Mouse (Mus musculus): ENCODE measurements around the gene Gm10273. TPM values are rescaled to one million over a fixed set of nuclear protein-coding genes. Genes with fewer than 3 reads are reported as not detected.

Gm10273 gene
- polyA plus RNA-seq, 1 experiment, result 0.38 TPM

- H3K27me3 ChIP-seq (ENCODE audit: control insufficient read depth, insufficient read depth, low read length), result no peaks in the 10 kb centered on the region
- H3K36me3 ChIP-seq (ENCODE audit: control insufficient read depth, insufficient read depth, low read length), result no peaks in the 10 kb centered on the region
- no peak overlapping the region for H3K27ac ChIP-seq (ENCODE audit: insufficient read depth, low read depth, low read length)
- H3K4me3 ChIP-seq (ENCODE audit: low read depth, low read length), result no peak overlapping the region
- TF ChIP-seq POLR2A (IDR thresholded peaks at IDR 0.05; ENCODE audit: low read depth, low read length) (no peak), CTCF (IDR thresholded peaks at IDR 0.05; ENCODE audit: extremely low read depth, insufficient read length, insufficient replicate concordance, low read depth, low read length) (no peak)
- H3K4me1 ChIP-seq (ENCODE audit: control insufficient read depth, insufficient read depth, insufficient read length, low read length), result no peaks in the 10 kb centered on the region; the same call in 1 of the 2 replicates
- WGBS, result 88% methylated on average over 2 of the region's 2 CpGs
These were observed 32.2 kb upstream of the Gm10273 start for GRCm38 (mm10) chr10:59363208-59363607.

GRCm38 (mm10) chr10:59364551-59364950 is 30.9 kb upstream of the Gm10273 start:
- H3K36me3 ChIP-seq (ENCODE audit: control insufficient read depth, insufficient read depth, low read length), result peaks cover 2% of the 10 kb centered on the region; the same call in 1 of the 2 replicates

GRCm38 (mm10) chr10:59365804-59366589 is 29.4 kb upstream of the Gm10273 start:
- Histone ChIP-seq H3K27ac (ENCODE audit: insufficient read depth, low read depth, low read length) (no peak overlapping the region), H3K36me3 (ENCODE audit: control insufficient read depth, insufficient read depth, low read length) (peaks cover 5% of the 10 kb centered on the region), H3K27me3 (ENCODE audit: control insufficient read depth, insufficient read depth, low read length) (no peaks in the 10 kb centered on the region), H3K4me1 (ENCODE audit: control insufficient read depth, insufficient read depth, insufficient read length, low read length) (no peaks in the 10 kb centered on the region; the same call in 1 of the 2 replicates), H3K4me3 (ENCODE audit: low read depth, low read length) (no peak overlapping the region)
- no peak for TF ChIP-seq CTCF (IDR thresholded peaks at IDR 0.05; ENCODE audit: extremely low read depth, insufficient read length, insufficient replicate concordance, low read depth, low read length)
- TF ChIP-seq POLR2A (IDR thresholded peaks at IDR 0.05; ENCODE audit: low read depth, low read length), result no peak
- 76% methylated on average over 5 of the region's 5 CpGs for WGBS

More at GRCm38 (mm10) chr10:59364551-59364950, 30.9 kb upstream of the Gm10273 start:
- no peaks in the 10 kb centered on the region for H3K27me3 ChIP-seq (ENCODE audit: control insufficient read depth, insufficient read depth, low read length)
- no peak overlapping the region for H3K27ac ChIP-seq (ENCODE audit: insufficient read depth, low read depth, low read length)
- WGBS, result 70% methylated on average over 3 of the region's 3 CpGs
- no peak overlapping the region for H3K4me3 ChIP-seq (ENCODE audit: low read depth, low read length)
- no peaks in the 10 kb centered on the region; the same call in 1 of the 2 replicates for H3K4me1 ChIP-seq (ENCODE audit: control insufficient read depth, insufficient read depth, insufficient read length, low read length)
- TF ChIP-seq POLR2A (IDR thresholded peaks at IDR 0.05; ENCODE audit: low read depth, low read length) (no peak), CTCF (IDR thresholded peaks at IDR 0.05; ENCODE audit: extremely low read depth, insufficient read length, insufficient replicate concordance, low read depth, low read length) (no peak)

DNA sequence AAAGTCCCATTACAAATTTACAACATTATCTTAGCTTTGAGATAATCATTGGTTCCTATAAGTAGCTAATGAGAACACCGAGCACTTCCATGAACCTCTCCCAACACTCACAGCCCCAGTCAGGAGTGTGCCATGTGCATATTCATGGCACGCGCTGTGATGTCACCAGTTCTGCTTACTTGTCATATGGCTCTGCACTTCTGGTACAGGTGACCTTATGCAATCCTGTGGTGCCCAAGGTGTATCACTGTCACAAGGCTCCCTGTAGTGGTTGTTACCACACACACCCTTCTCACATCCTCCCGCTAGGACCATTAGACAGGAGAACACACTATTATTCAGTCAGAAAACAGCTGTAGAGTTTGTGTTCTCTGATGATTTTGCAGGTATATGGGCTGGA is 28.7 kb upstream of the Gm10273 start:
- TF ChIP-seq CTCF (IDR thresholded peaks at IDR 0.05; ENCODE audit: extremely low read depth, insufficient read length, insufficient replicate concordance, low read depth, low read length) (no peak), POLR2A (IDR thresholded peaks at IDR 0.05; ENCODE audit: low read depth, low read length) (no peak)
- no peaks in the 10 kb centered on the region for H3K27me3 ChIP-seq (ENCODE audit: control insufficient read depth, insufficient read depth, low read length)
- H3K4me1 ChIP-seq (ENCODE audit: control insufficient read depth, insufficient read depth, insufficient read length, low read length), result no peaks in the 10 kb centered on the region; the same call in 1 of the 2 replicates
- no peak overlapping the region for H3K27ac ChIP-seq (ENCODE audit: insufficient read depth, low read depth, low read length)
- H3K4me3 ChIP-seq (ENCODE audit: low read depth, low read length), result no peak overlapping the region
- 96% methylated on average over 4 of the region's 4 CpGs for WGBS
- peaks cover 6% of the 10 kb centered on the region for H3K36me3 ChIP-seq (ENCODE audit: control insufficient read depth, insufficient read depth, low read length)

- Histone ChIP-seq H3K27ac (ENCODE audit: insufficient read depth, low read depth, low read length) (no peak overlapping the region), H3K27me3 (ENCODE audit: control insufficient read depth, insufficient read depth, low read length) (no peaks in the 10 kb centered on the region), H3K36me3 (ENCODE audit: control insufficient read depth, insufficient read depth, low read length) (peaks cover 6% of the 10 kb centered on the region), H3K4me1 (ENCODE audit: control insufficient read depth, insufficient read depth, insufficient read length, low read length) (no peaks in the 10 kb centered on the region; the same call in 1 of the 2 replicates), H3K4me3 (ENCODE audit: low read depth, low read length) (no peak overlapping the region)
- no peak for TF ChIP-seq POLR2A (IDR thresholded peaks at IDR 0.05; ENCODE audit: low read depth, low read length)
- TF ChIP-seq CTCF (IDR thresholded peaks at IDR 0.05; ENCODE audit: extremely low read depth, insufficient read length, insufficient replicate concordance, low read depth, low read length), result no peak
- 71% methylated on average over 4 of the region's 4 CpGs for WGBS
These were observed 28.2 kb upstream of the Gm10273 start for GRCm38 (mm10) chr10:59367206-59367605.

GRCm38 (mm10) chr10:59368729-59369128 is 26.7 kb upstream of the Gm10273 start:
- Histone ChIP-seq H3K36me3 (ENCODE audit: control insufficient read depth, insufficient read depth, low read length) (peaks cover 6% of the 10 kb centered on the region), H3K27ac (ENCODE audit: insufficient read depth, low read depth, low read length) (no peak overlapping the region), H3K4me1 (ENCODE audit: control insufficient read depth, insufficient read depth, insufficient read length, low read length) (no peaks in the 10 kb centered on the region; the same call in 1 of the 2 replicates), H3K27me3 (ENCODE audit: control insufficient read depth, insufficient read depth, low read length) (no peaks in the 10 kb centered on the region), H3K4me3 (ENCODE audit: low read depth, low read length) (no peak overlapping the region)
- TF ChIP-seq CTCF (IDR thresholded peaks at IDR 0.05; ENCODE audit: extremely low read depth, insufficient read length, insufficient replicate concordance, low read depth, low read length) (no peak), POLR2A (IDR thresholded peaks at IDR 0.05; ENCODE audit: low read depth, low read length) (no peak)
- 87% methylated on average over 8 of the region's 8 CpGs for WGBS

DNA sequence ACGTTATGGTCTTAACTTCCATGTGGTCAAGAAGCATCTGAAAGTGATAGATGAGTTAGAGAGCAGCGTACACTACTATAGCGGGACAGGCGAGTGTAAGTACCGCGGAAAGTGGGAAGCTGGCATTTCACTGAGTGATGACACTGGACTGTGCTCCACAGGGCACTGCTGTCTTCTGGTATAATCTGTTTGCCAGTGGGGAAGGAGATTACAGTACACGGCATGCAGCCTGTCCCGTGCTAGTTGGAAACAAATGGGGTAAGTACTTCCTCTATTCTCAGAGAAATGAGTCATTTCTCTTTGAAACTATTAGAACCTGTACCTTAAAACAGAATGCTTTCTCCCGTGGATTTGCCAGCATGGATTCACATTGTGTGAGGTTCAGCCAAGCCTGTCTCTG is 26.0 kb upstream of the Gm10273 start:
- no peaks in the 10 kb centered on the region; the same call in 1 of the 2 replicates for H3K4me1 ChIP-seq (ENCODE audit: control insufficient read depth, insufficient read depth, insufficient read length, low read length)
- H3K4me3 ChIP-seq (ENCODE audit: low read depth, low read length), result no peak overlapping the region
- 84% methylated on average over 9 of the region's 9 CpGs for WGBS
- peaks cover 6% of the 10 kb centered on the region for H3K36me3 ChIP-seq (ENCODE audit: control insufficient read depth, insufficient read depth, low read length)
- TF ChIP-seq POLR2A (IDR thresholded peaks at IDR 0.05; ENCODE audit: low read depth, low read length) (no peak), CTCF (IDR thresholded peaks at IDR 0.05; ENCODE audit: extremely low read depth, insufficient read length, insufficient replicate concordance, low read depth, low read length) (no peak)
- H3K27ac ChIP-seq (ENCODE audit: insufficient read depth, low read depth, low read length), result no peak overlapping the region
- H3K27me3 ChIP-seq (ENCODE audit: control insufficient read depth, insufficient read depth, low read length), result no peaks in the 10 kb centered on the region
